Mouse (Mus musculus) heart, embryonic 16.5 days (tissue): Measurements from ENCODE around the gene Kcnj8. TPM values are rescaled to one million over a fixed set of nuclear protein-coding genes. Genes with fewer than 3 reads are reported as not detected.
"Not testable (repeated sequence)": the region's sequence is repeated elsewhere in the genome, so short reads cannot be mapped to it uniquely, and the experiment has no call there.

Source experiments
- ATAC-seq: fragments of 200-750 bp; cut with Nextera tagmentation; replicated peaks from 2 replicates; pipeline ENCODE4 v1.8.0; 2017; ENCODE audit warnings: moderate number of reproducible peaks; ENCODE audit not compliant: insufficient read depth, low FRiP score; ENCODE audit errors: extremely low read depth
- H3K27ac ChIP-seq: fragments of 300-500 bp; sonication (generic); 2 replicates; pipeline ENCODE4 v1.5.1; 2014; ENCODE audit warnings: mild to moderate bottlenecking, low read length, control low read depth, moderate library complexity
- H3K27me3 ChIP-seq: fragments of 300-500 bp; sonication (generic); 2 replicates; pipeline ENCODE4 v1.6.1; 2014; ENCODE audit warnings: low read length, mixed read lengths; ENCODE audit not compliant: control insufficient read depth, insufficient read depth
- H3K36me3 ChIP-seq: fragments of 300-500 bp; sonication (generic); 2 replicates; pipeline ENCODE4 v1.6.1; 2014; ENCODE audit not compliant: control insufficient read depth, insufficient read depth
- H3K4me1 ChIP-seq: fragments of 300-500 bp; sonication (generic); 2 replicates; pipeline ENCODE4 v1.6.1; 2014; ENCODE audit warnings: low read length, mixed read lengths; ENCODE audit not compliant: control insufficient read depth, insufficient read depth
- H3K4me2 ChIP-seq: fragments of 300-500 bp; sonication (generic); 2 replicates; pipeline ENCODE4 v1.6.1; 2014; ENCODE audit warnings: low read depth, mild to moderate bottlenecking, control low read depth, low read length
- H3K4me3 ChIP-seq: fragments of 300-500 bp; sonication (generic); 2 replicates; pipeline ENCODE4 v1.5.1; 2014; ENCODE audit warnings: mild to moderate bottlenecking, control low read depth, low read length
- H3K9ac ChIP-seq: fragments of 300-500 bp; sonication (generic); 2 replicates; pipeline ENCODE4 v1.6.1; 2014; ENCODE audit warnings: low read length, control low read depth
- H3K9me3 ChIP-seq: fragments of 300-500 bp; sonication (generic); replicated peaks from 2 replicates; pipeline ENCODE4 v1.6.1; 2016; ENCODE audit warnings: low read length; ENCODE audit not compliant: control insufficient read depth
- WGBS: fragments of 180-500 bp; shearing (Covaris S2); extraction: QIAGEN DNeasy Blood & Tissue Kit; methylation state at CpG from one replicate; pipeline ENCODE4 v1.1.7; 2014; 5-methylcytosine and 5-hydroxymethylcytosine counted together
- polyA plus RNA-seq: library from polyadenylated mRNA; unstranded; fragments of >200 nt; fragmentation: Nextera tagmentation; extraction: Ambion mirVana; gene quantifications from 2 replicates; pipeline ENCODE4 v1.2.1, GENCODE M21; 2015

The Kcnj8 gene
- polyA plus RNA-seq, 1 experiment from 2014 or later: 20.9 TPM

DNA sequence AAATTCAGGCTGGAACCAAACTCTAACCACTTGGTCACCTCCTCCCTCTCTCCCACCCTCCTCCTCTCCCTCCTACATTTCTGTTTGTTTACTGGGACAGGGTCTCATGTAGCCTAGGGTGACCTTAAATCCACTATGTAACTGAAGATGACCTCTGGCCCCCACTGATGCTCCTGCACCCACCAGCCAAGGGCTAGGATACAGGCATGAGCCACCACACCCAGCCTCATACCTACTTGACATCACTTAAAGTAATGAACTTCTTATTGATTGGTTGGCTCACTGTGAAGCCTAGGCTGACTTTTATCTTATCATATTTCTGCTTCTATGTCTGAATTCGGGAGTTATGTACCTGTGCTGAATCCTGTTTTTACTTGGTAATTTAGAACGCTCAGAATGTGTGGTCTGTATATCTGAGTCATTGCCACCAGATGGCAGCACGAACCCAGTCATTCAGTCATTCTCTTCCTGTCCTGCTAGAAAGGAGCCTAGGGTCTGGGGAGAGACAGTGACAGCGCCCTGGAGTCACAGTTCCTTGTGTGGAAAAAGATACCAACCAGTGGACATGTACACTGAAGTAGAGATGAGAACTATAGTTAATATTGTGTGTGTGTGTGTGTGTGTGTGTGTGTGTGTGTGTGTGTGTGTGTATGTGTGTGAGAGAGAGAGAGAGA lies 46.6 kb downstream of the Kcnj8 start:
- H3K9me3 ChIP-seq: no peaks in the 10 kb centered on the region
- no peaks in the 10 kb centered on the region for H3K36me3 ChIP-seq
- H3K4me1 ChIP-seq: peaks cover 4% of the 10 kb centered on the region; the same call in 1 of the 2 replicates
- no peak overlapping the region for H3K27ac ChIP-seq
- ATAC-seq: peak; percentile 76
- H3K9ac ChIP-seq: no peak overlapping the region
- WGBS: 4% methylated on average over 4 of the region's 4 CpGs
- no peak overlapping the region for H3K4me2 ChIP-seq
- no peaks in the 10 kb centered on the region for H3K27me3 ChIP-seq
- H3K4me3 ChIP-seq: no peak overlapping the region

DNA sequence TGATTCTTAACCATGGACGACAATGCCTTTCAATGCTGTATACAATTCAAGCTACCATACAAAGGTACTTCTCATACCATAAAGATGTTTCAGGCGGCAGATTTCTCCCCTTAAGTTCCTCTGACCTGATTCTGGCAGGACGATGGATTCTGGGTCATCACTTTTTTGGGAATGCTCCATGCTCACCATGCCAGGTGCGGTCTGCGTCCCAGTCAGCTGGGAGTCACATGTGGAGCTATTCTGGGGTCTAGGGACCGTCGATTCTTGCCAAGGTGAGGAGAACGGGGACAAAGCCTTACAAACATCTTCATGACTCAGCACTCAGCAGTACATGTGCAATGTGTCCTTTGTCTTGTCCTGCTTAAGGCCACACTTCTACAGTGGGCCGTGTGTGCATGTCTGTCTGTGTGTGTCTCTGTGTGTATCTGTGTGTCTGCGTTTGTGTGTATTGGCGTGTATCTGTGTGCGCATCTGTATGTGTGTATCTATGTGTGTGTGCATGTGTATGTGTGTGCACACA lies 49.8 kb downstream of the Kcnj8 start:
- Histone ChIP-seq H3K36me3 (no peaks in the 10 kb centered on the region), H3K9ac (no peak overlapping the region), H3K4me2 (no peak overlapping the region), H3K27me3 (no peaks in the 10 kb centered on the region), H3K27ac (no peak overlapping the region), H3K4me3 (no peak overlapping the region), H3K9me3 (no peaks in the 10 kb centered on the region), H3K4me1 (no peaks in the 10 kb centered on the region)
- 73% methylated on average over 12 of the region's 12 CpGs for whole genome bisulfite sequencing
- no peak for ATAC-seq

DNA sequence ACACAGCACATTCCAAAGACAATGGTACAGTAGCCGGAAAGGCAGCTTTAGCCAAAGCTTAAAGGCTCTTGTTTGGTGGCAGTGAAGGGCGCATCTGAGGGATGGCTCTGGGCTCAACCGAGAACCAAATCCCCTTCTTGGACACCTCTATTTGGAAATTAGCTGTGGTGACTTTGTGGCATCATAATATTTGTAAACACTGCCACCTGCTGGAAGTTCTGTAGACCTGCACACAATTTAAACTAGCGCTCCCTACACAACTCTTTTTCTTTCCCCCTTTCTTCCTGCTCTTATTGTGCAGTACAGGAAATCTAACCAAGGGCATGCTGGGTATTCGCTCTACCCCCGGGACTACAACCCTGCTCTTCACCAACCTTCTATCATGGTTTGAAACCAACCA lies 52.3 kb downstream of the Kcnj8 start:
- no peak for ATAC-seq
- no peaks in the 10 kb centered on the region for H3K27me3 ChIP-seq

DNA sequence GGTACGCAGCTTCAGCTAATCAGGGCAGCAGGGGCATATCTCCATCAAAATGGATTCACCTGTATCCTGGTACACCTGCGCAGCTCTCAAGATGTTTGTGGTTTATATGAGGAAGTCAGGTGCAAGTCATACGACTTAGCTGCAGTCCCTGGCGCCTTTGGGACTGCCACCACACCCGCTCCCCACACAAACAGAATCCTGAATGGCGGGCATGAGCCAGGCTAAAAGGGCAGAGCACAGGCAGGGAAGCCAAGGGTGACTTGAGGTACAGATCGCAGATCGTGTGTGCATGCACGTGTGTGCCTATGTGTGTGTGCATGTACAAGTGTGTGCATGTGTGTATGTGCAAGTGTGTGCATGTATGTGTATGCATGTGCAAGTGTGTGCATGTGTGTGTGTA lies 56.0 kb downstream of the Kcnj8 start:
- H3K9ac ChIP-seq, H3K27ac ChIP-seq, H3K4me2 ChIP-seq, H3K27me3 ChIP-seq, H3K4me1 ChIP-seq, H3K9me3 ChIP-seq, H3K36me3 ChIP-seq, H3K4me3 ChIP-seq, ATAC-seq: not testable (repeated sequence)
- 63% methylated on average over 8 of the region's 9 CpGs for WGBS

More for the DNA sequence above, 52.3 kb downstream of the Kcnj8 start:
- H3K9ac ChIP-seq: no peak overlapping the region
- no peaks in the 10 kb centered on the region for H3K4me1 ChIP-seq
- H3K36me3 ChIP-seq: no peaks in the 10 kb centered on the region
- WGBS: 9% methylated on average over 6 of the region's 6 CpGs
- H3K9me3 ChIP-seq: no peaks in the 10 kb centered on the region
- H3K27ac ChIP-seq: no peak overlapping the region
- no peak overlapping the region for H3K4me3 ChIP-seq
- H3K4me2 ChIP-seq: no peak overlapping the region

DNA sequence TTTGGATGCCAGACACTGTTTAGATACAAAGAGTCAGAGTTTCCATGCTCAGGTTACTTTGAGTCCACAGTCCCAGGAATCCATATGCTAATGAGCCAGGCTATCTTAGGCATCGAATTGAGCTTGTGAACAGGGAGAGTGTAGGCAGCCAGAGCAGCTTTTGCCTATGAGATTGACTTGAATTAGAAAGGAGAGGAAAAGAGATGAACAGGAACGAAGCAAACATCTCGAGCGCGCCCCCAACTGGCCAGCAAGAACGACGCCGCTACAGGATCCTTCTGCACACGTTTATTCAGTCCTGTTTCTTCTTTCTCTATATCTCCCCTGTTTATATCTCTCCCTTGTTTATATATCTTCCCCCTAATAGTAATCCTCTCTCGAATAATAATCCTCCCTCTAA lies 56.5 kb downstream of the Kcnj8 start:
- ATAC-seq: no peak

More for the DNA sequence above, 56.5 kb downstream of the Kcnj8 start:
- no peak overlapping the region for H3K4me3 ChIP-seq
- H3K27me3 ChIP-seq: no peaks in the 10 kb centered on the region
- no peak overlapping the region for H3K27ac ChIP-seq
- H3K4me1 ChIP-seq: no peaks in the 10 kb centered on the region
- H3K9me3 ChIP-seq: no peaks in the 10 kb centered on the region
- WGBS: 7% methylated on average over 10 of the region's 10 CpGs
- no peak overlapping the region for H3K9ac ChIP-seq
- H3K36me3 ChIP-seq: no peaks in the 10 kb centered on the region
- H3K4me2 ChIP-seq: no peak overlapping the region

Other genes starting within 250 kb of the Kcnj8 start
- gene Slco1a5, start 248.6 kb downstream of the Kcnj8 start, polyA plus RNA-seq: 0.08 TPM in 1 of 2 replicates, not detected in the other
- 12.6 and 14.2 TPM in 2 replicates for gene Pyroxd1, start 226.0 kb downstream of the Kcnj8 start, polyA plus RNA-seq
- gene Recql, start 184.5 kb downstream of the Kcnj8 start, polyA plus RNA-seq: 19.8 and 20.5 TPM in 2 replicates
- 55.5 and 63.5 TPM in 2 replicates for gene Golt1b, start 184.4 kb downstream of the Kcnj8 start, polyA plus RNA-seq
- 0.31 TPM in 1 of 2 replicates, not detected in the other for gene Spx, start 158.2 kb downstream of the Kcnj8 start, polyA plus RNA-seq
- 0.11 TPM in 1 of 2 replicates, not detected in the other for gene Gys2, start 98.5 kb downstream of the Kcnj8 start, polyA plus RNA-seq
- 1,732 and 1,779 TPM in 2 replicates for gene Ldhb, start 63.7 kb downstream of the Kcnj8 start, polyA plus RNA-seq
- gene Abcc9, start 130.7 kb upstream of the Kcnj8 start, polyA plus RNA-seq: 16.3 and 16.7 TPM in 2 replicates
- gene Cmas, start 185.1 kb upstream of the Kcnj8 start, polyA plus RNA-seq: 75.4 and 78.5 TPM in 2 replicates
- gene Sult6b2, start 232.9 kb upstream of the Kcnj8 start, polyA plus RNA-seq: 0.07 TPM in 1 of 2 replicates, not detected in the other